Mouse (Mus musculus): Measurements from ENCODE around the gene Lrriq3. TPM values are rescaled to one million over a fixed set of nuclear protein-coding genes. Genes with fewer than 3 reads are reported as not detected.
A peak's percentile ranks its signal among the peaks of the same experiment; 100 is the strongest.

The Lrriq3 gene
- polyA plus RNA-seq, 1 experiment from 2014 or later: 1.5 TPM

GRCm38 (mm10) chr3:155186456-155186855 lies 93.2 kb downstream of the Lrriq3 start:
- 90% methylated on average over 2 of the region's 2 CpGs for WGBS

GRCm38 (mm10) chr3:155188857-155189256 lies 95.6 kb downstream of the Lrriq3 start:
- Histone ChIP-seq H3K9ac (ENCODE audit: low read length) (no peak overlapping the region), H3K4me2 (ENCODE audit: low read depth, low read length, severe bottlenecking) (no peak overlapping the region), H3K9me3 (ENCODE audit: control insufficient read depth, low read length) (no peaks in the 10 kb centered on the region), H3K4me1 (replicated peaks; ENCODE audit: control insufficient read depth, insufficient read depth, low read length) (no peaks in the 10 kb centered on the region), H3K27ac (ENCODE audit: low read depth, low read length) (no peak overlapping the region), H3K4me3 (ENCODE audit: low read depth, low read length) (no peak overlapping the region), H3K27me3 (ENCODE audit: control insufficient read depth, insufficient read depth, low read length) (no peaks in the 10 kb centered on the region), H3K36me3 (ENCODE audit: control insufficient read depth, insufficient read depth, low read length) (no peaks in the 10 kb centered on the region)
- WGBS: 91% methylated on average over 2 of the region's 2 CpGs
- ATAC-seq (replicated peaks; ENCODE audit: low FRiP score) (no peak), DNase-seq (ENCODE audit: low spot score) (no peak)

More at GRCm38 (mm10) chr3:155186456-155186855, 93.2 kb downstream of the Lrriq3 start:
- Histone ChIP-seq H3K27ac (ENCODE audit: low read depth, low read length) (no peak overlapping the region), H3K4me1 (replicated peaks; ENCODE audit: control insufficient read depth, insufficient read depth, low read length) (no peaks in the 10 kb centered on the region), H3K36me3 (ENCODE audit: control insufficient read depth, insufficient read depth, low read length) (no peaks in the 10 kb centered on the region), H3K4me3 (ENCODE audit: low read depth, low read length) (no peak overlapping the region), H3K27me3 (ENCODE audit: control insufficient read depth, insufficient read depth, low read length) (no peaks in the 10 kb centered on the region), H3K9ac (ENCODE audit: low read length) (no peak overlapping the region), H3K4me2 (ENCODE audit: low read depth, low read length, severe bottlenecking) (no peak overlapping the region), H3K9me3 (ENCODE audit: control insufficient read depth, low read length) (no peaks in the 10 kb centered on the region)
- no peak for DNase-seq (ENCODE audit: low spot score)
- no peak for ATAC-seq (replicated peaks; ENCODE audit: low FRiP score)

- no peaks in the 10 kb centered on the region for H3K4me1 ChIP-seq (replicated peaks; ENCODE audit: control insufficient read depth, insufficient read depth, low read length)
- H3K27me3 ChIP-seq (ENCODE audit: control insufficient read depth, insufficient read depth, low read length): no peaks in the 10 kb centered on the region
- no peak overlapping the region for H3K27ac ChIP-seq (ENCODE audit: low read depth, low read length)
- H3K4me3 ChIP-seq (ENCODE audit: low read depth, low read length): no peak overlapping the region
- no peak overlapping the region for H3K9ac ChIP-seq (ENCODE audit: low read length)
- 23% methylated on average over 1 of the region's 1 CpGs for WGBS
- H3K36me3 ChIP-seq (ENCODE audit: control insufficient read depth, insufficient read depth, low read length): no peaks in the 10 kb centered on the region
- H3K9me3 ChIP-seq (ENCODE audit: control insufficient read depth, low read length): no peaks in the 10 kb centered on the region
- no peak overlapping the region for H3K4me2 ChIP-seq (ENCODE audit: low read depth, low read length, severe bottlenecking)
- DNase-seq (ENCODE audit: low spot score) (no peak), ATAC-seq (replicated peaks; ENCODE audit: low FRiP score) (peak; percentile 52)
Observed at GRCm38 (mm10) chr3:155234919-155235318, 141.7 kb downstream of the Lrriq3 start.

DNA sequence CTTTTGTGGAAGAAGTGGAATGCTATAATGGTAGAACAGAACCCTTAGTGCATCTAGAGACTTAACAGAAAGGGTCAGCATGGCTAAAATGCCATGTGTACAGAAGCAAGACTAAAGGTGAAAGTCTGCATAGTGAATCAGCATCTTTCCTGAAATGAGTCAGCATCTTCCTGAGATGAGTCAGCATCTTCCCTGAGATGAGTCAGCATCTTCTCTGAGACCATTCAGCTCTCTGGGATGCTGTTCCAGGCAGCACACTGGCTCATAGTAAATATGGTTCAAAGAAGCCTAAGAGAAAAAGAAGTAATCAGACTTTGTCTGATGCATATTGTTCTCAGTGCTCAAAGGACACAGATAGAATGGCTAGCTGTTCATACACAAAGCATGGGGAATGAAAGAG lies 142.3 kb downstream of the Lrriq3 start:
- H3K27ac ChIP-seq (ENCODE audit: low read depth, low read length): no peak overlapping the region

More for the DNA sequence above, 142.3 kb downstream of the Lrriq3 start:
- Histone ChIP-seq H3K4me1 (replicated peaks; ENCODE audit: control insufficient read depth, insufficient read depth, low read length) (no peaks in the 10 kb centered on the region), H3K4me2 (ENCODE audit: low read depth, low read length, severe bottlenecking) (no peak overlapping the region), H3K36me3 (ENCODE audit: control insufficient read depth, insufficient read depth, low read length) (no peaks in the 10 kb centered on the region), H3K9me3 (ENCODE audit: control insufficient read depth, low read length) (no peaks in the 10 kb centered on the region), H3K27me3 (ENCODE audit: control insufficient read depth, insufficient read depth, low read length) (no peaks in the 10 kb centered on the region), H3K9ac (ENCODE audit: low read length) (no peak overlapping the region), H3K4me3 (ENCODE audit: low read depth, low read length) (no peak overlapping the region)
- DNase-seq (ENCODE audit: low spot score): no peak
- ATAC-seq (replicated peaks; ENCODE audit: low FRiP score): no peak

Other genes starting within 250 kb of the Lrriq3 start
- not detected in 2 replicates for gene Tnni3k, start 38.0 kb upstream of the Lrriq3 start, polyA plus RNA-seq (2014; fragmentation: Nextera tagmentation; extraction: Ambion mirVana)
- gene Fpgt, start within 50 bp of the Lrriq3 start, polyA plus RNA-seq (2014; fragmentation: Nextera tagmentation; extraction: Ambion mirVana): 20.5 and 22.9 TPM in 2 replicates

Data from forebrain, embryonic 11.5 days (tissue).